Mouse (Mus musculus): ENCODE data around the gene Pigl. TPM values are rescaled to one million over a fixed set of nuclear protein-coding genes. Genes with fewer than 3 reads are reported as not detected.

Pigl gene
- total and polyA plus RNA-seq, 3 experiments, result 3.1 to 3.5 (median 3.5) TPM

- H3K36me3 ChIP-seq (ENCODE audit: control insufficient read depth, insufficient read depth, low read length), result peaks cover 2% of the 10 kb centered on the region
- no peak overlapping the region for H3K9ac ChIP-seq (ENCODE audit: low read depth, low read length)
- 92% methylated on average over 5 of the region's 5 CpGs for WGBS
- TF ChIP-seq EP300 (IDR thresholded peaks at IDR 0.05; ENCODE audit: insufficient read depth, low read depth, low read length), result no peak
- no peak overlapping the region for H3K27ac ChIP-seq
- H3K27me3 ChIP-seq (ENCODE audit: control insufficient read depth, insufficient read depth, low read length), result no peaks in the 10 kb centered on the region
- no peaks in the 10 kb centered on the region for H3K79me2 ChIP-seq (replicated peaks; ENCODE audit: control insufficient read depth, insufficient read depth, low read length)
- H3K4me1 ChIP-seq (ENCODE audit: control insufficient read depth, insufficient read depth, low read length), result peaks cover 1% of the 10 kb centered on the region
- no peak overlapping the region for H3K4me3 ChIP-seq
- intact Hi-C loops (cut with DNase I), result no loop called here
- DNase-seq, result no peak
Observed at GRCm38 (mm10) chr11:62473516-62473915, 15.3 kb downstream of the Pigl start.

GRCm38 (mm10) chr11:62476156-62476555, 17.9 kb downstream of the Pigl start:
- Histone ChIP-seq H3K4me3 (no peak overlapping the region), H3K27ac (no peak overlapping the region), H3K4me1 (ENCODE audit: control insufficient read depth, insufficient read depth, low read length) (peaks cover 6% of the 10 kb centered on the region), H3K36me3 (ENCODE audit: control insufficient read depth, insufficient read depth, low read length) (peaks cover 5% of the 10 kb centered on the region), H3K27me3 (ENCODE audit: control insufficient read depth, insufficient read depth, low read length) (no peaks in the 10 kb centered on the region), H3K79me2 (replicated peaks; ENCODE audit: control insufficient read depth, insufficient read depth, low read length) (no peaks in the 10 kb centered on the region), H3K9ac (ENCODE audit: low read depth, low read length) (no peak overlapping the region)
- intact Hi-C loops (cut with DNase I), result no loop called here
- DNase-seq, result no peak
- TF ChIP-seq EP300 (IDR thresholded peaks at IDR 0.05; ENCODE audit: insufficient read depth, low read depth, low read length) (no peak), CTCF (IDR thresholded peaks at IDR 0.05) (no peak), POLR2A (IDR thresholded peaks at IDR 0.05; ENCODE audit: insufficient read depth, low read depth, low read length) (no peak)
- WGBS, result 67% methylated on average over 4 of the region's 4 CpGs

GRCm38 (mm10) chr11:62478931-62479330, 20.7 kb downstream of the Pigl start:
- peak in 1 of 2 experiments; percentile 20 for DNase-seq
- TF ChIP-seq EP300 (IDR thresholded peaks at IDR 0.05; ENCODE audit: insufficient read depth, low read depth, low read length), result no peak
- no peak for TF ChIP-seq POLR2A (IDR thresholded peaks at IDR 0.05; ENCODE audit: insufficient read depth, low read depth, low read length)
- no peaks in the 10 kb centered on the region for H3K79me2 ChIP-seq (replicated peaks; ENCODE audit: control insufficient read depth, insufficient read depth, low read length)
- peaks cover 5% of the 10 kb centered on the region for H3K36me3 ChIP-seq (ENCODE audit: control insufficient read depth, insufficient read depth, low read length)
- H3K4me3 ChIP-seq, result no peak overlapping the region
- H3K27ac ChIP-seq, result peak overlapping the region; percentile 31
- WGBS, result 10% methylated on average over 6 of the region's 6 CpGs
- intact Hi-C loops (cut with DNase I), result no loop called here
- H3K4me1 ChIP-seq (ENCODE audit: control insufficient read depth, insufficient read depth, low read length), result peaks cover 6% of the 10 kb centered on the region
- no peaks in the 10 kb centered on the region for H3K27me3 ChIP-seq (ENCODE audit: control insufficient read depth, insufficient read depth, low read length)
- no peak overlapping the region for H3K9ac ChIP-seq (ENCODE audit: low read depth, low read length)

- Histone ChIP-seq H3K4me1 (ENCODE audit: control insufficient read depth, insufficient read depth, low read length) (peaks cover 6% of the 10 kb centered on the region), H3K4me3 (no peak overlapping the region), H3K36me3 (ENCODE audit: control insufficient read depth, insufficient read depth, low read length) (peaks cover 5% of the 10 kb centered on the region), H3K27ac (no peak overlapping the region), H3K79me2 (replicated peaks; ENCODE audit: control insufficient read depth, insufficient read depth, low read length) (no peaks in the 10 kb centered on the region), H3K27me3 (ENCODE audit: control insufficient read depth, insufficient read depth, low read length) (no peaks in the 10 kb centered on the region), H3K9ac (ENCODE audit: low read depth, low read length) (no peak overlapping the region)
- WGBS, result 82% methylated on average over 5 of the region's 5 CpGs
- no peak for DNase-seq
- no peak for TF ChIP-seq CTCF (IDR thresholded peaks at IDR 0.05)
- TF ChIP-seq POLR2A (IDR thresholded peaks at IDR 0.05; ENCODE audit: insufficient read depth, low read depth, low read length), result no peak
- TF ChIP-seq EP300 (IDR thresholded peaks at IDR 0.05; ENCODE audit: insufficient read depth, low read depth, low read length), result no peak
- intact Hi-C loops (cut with DNase I), result no loop called here
Observed at GRCm38 (mm10) chr11:62479581-62479980, 21.3 kb downstream of the Pigl start.

- intact Hi-C loops (cut with DNase I), result no loop called here
- H3K9ac ChIP-seq (ENCODE audit: low read depth, low read length), result no peak overlapping the region
- no peak for DNase-seq
- no peaks in the 10 kb centered on the region for H3K27me3 ChIP-seq (ENCODE audit: control insufficient read depth, insufficient read depth, low read length)
- 95% methylated on average over 1 of the region's 1 CpGs for WGBS
- H3K4me1 ChIP-seq (ENCODE audit: control insufficient read depth, insufficient read depth, low read length), result no peaks in the 10 kb centered on the region
- H3K27ac ChIP-seq, result no peak overlapping the region
- TF ChIP-seq CTCF (IDR thresholded peaks at IDR 0.05) (no peak), EP300 (IDR thresholded peaks at IDR 0.05; ENCODE audit: insufficient read depth, low read depth, low read length) (no peak), POLR2A (IDR thresholded peaks at IDR 0.05; ENCODE audit: insufficient read depth, low read depth, low read length) (no peak)
- no peaks in the 10 kb centered on the region for H3K36me3 ChIP-seq (ENCODE audit: control insufficient read depth, insufficient read depth, low read length)
- no peak overlapping the region for H3K4me3 ChIP-seq
- no peaks in the 10 kb centered on the region for H3K79me2 ChIP-seq (replicated peaks; ENCODE audit: control insufficient read depth, insufficient read depth, low read length)
Observed at GRCm38 (mm10) chr11:62486949-62487348, 28.7 kb downstream of the Pigl start.

GRCm38 (mm10) chr11:62487540-62488350, 29.5 kb downstream of the Pigl start:
- intact Hi-C loops (cut with DNase I), result no loop called here
- no peak overlapping the region for H3K9ac ChIP-seq (ENCODE audit: low read depth, low read length)
- no peaks in the 10 kb centered on the region for H3K36me3 ChIP-seq (ENCODE audit: control insufficient read depth, insufficient read depth, low read length)
- H3K27me3 ChIP-seq (ENCODE audit: control insufficient read depth, insufficient read depth, low read length), result no peaks in the 10 kb centered on the region
- DNase-seq, result no peak
- WGBS, result 95% methylated on average over 10 of the region's 10 CpGs
- no peaks in the 10 kb centered on the region for H3K79me2 ChIP-seq (replicated peaks; ENCODE audit: control insufficient read depth, insufficient read depth, low read length)
- no peak overlapping the region for H3K4me3 ChIP-seq
- H3K4me1 ChIP-seq (ENCODE audit: control insufficient read depth, insufficient read depth, low read length), result no peaks in the 10 kb centered on the region
- H3K27ac ChIP-seq, result no peak overlapping the region
- TF ChIP-seq POLR2A (IDR thresholded peaks at IDR 0.05; ENCODE audit: insufficient read depth, low read depth, low read length) (no peak), CTCF (IDR thresholded peaks at IDR 0.05) (no peak), EP300 (IDR thresholded peaks at IDR 0.05; ENCODE audit: insufficient read depth, low read depth, low read length) (no peak)

Data from heart, adult 2 months (tissue).